Mouse (Mus musculus): ENCODE data around the gene Zfp385b.
A peak's percentile ranks its signal among the peaks of the same experiment; 100 is the strongest.

The Zfp385b gene

DNA sequence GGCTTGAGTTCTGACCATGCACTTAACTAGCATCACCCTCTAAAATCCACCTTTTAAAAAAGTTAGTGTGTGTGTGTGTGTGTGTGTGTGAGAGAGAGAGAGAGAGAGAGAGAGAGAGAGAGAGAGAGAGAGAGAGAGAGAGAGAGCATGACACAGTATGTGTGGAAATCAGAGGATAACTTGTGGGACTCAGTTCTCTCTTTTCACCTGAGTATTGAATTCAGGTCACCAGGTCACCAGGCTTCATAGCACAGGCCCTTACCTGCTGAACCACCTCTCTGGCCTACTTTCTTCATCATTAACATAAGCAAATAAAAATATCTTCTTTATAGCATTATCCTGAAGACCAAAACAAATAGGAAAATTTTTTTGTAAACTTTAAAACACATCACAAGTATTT lies at the start of gene Zfp385b:
Gene Zfp385b, minus strand, starts transcription at position 101 of the 400 bp plus-strand sequence.
- no peak for DNase-seq

GRCm38 (mm10) chr2:77863934-77864333 lies 44.5 kb upstream of the Zfp385b start:
- DNase-seq: no peak

- no peak for DNase-seq
These were observed 44.1 kb upstream of the Zfp385b start for GRCm38 (mm10) chr2:77863522-77863921.

- DNase-seq: no peak
These were observed 22.0 kb upstream of the Zfp385b start for GRCm38 (mm10) chr2:77841464-77841863.

GRCm38 (mm10) chr2:77839587-77839986 lies 20.1 kb upstream of the Zfp385b start:
- no peak for DNase-seq

DNA sequence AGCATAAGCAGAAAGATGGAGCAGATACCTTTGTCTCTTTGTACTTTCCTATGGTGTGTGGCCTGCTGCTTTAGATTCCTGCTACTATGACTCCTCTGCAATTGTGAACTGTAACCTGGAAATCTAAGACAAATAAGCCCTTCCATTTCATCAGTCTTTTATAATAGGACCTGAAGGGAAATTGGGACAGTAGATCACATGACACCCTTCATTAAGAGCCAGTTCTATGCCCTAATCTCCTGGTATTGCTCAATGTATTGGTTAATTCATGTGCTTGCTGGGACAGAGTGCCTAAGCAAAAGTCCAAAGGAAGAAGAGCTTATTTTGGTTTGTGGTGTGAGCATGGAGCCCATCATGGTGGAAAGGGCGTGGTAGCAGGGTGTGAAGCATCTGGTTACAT lies 19.2 kb upstream of the Zfp385b start:
- DNase-seq: no peak

DNA sequence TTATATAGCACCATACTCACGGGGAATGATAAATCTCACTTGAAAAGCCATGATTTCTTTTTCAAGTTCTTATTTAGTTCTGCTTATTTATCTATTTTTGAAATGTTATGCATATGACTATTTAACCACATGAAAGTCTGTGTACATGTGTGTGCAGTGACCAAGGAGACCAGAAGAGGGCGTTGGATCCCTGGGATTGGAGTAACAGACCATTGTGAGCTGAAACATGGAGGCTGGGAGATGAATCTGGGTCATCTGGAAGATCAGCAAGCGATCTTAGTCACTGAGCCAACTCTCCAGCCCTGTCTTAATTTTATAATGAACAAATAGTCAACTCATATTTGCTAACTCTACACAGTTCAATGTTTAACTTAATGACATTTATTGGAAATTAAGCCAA lies 16.3 kb upstream of the Zfp385b start:
- no peak for DNase-seq

- DNase-seq: no peak
These were observed 6.8 kb upstream of the Zfp385b start for GRCm38 (mm10) chr2:77826133-77826828.

DNA sequence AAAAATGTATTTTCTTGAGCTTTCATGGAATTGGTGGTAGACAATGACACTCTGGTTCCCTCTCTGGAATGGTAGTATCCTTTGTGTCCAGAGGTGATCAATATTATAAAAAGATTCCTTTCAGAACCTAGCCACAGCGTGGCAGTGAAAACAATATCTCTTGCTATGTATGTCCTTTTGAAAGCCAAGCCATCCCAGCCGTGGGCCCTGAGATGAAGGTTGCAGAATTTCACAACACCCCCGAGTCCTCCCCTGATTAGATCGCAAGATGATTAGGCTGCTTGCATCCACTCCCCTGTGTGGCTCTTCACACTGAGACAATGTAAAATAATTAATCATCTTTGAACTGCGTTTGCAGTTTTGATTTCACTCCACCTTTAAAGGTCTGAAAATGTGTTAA lies 3.6 kb upstream of the Zfp385b start:
- DNase-seq: no peak

- peak; percentile 15 for DNase-seq
These were observed 2.0 kb downstream of the Zfp385b start for GRCm38 (mm10) chr2:77817357-77817894.

GRCm38 (mm10) chr2:77816413-77817314 lies 2.8 kb downstream of the Zfp385b start:
- peak; percentile 36 for DNase-seq

DNA sequence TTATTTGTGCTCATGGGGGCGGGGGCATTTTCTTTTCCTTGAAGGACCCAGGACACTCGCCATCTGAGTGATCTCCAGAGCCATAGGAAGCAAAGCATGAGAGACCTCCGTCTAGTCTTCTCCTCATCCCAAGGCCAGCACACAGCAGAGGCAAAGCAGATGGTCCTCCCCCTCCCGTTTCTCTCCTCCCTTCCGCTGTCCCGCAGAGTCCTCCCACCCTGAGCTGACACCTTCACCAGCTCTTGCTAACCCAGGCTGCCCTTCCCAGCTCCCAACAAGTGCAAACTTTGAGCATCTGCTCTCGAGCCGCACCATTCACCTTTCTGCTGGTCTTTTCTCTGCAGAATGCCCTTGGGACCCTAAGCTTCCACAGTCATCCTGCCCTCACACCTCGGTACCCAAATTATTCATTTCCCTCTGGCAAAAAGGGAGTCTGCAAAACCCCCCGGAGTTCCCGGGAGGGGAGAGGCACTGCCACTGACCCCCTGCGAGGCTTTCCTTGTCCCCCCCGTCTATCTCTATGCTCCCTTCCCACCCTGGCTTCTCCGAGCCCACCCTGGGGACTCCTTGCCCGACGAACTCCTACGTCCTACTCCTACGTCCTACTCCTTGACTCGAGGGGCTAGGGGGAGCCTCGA lies 3.5 kb downstream of the Zfp385b start:
- DNase-seq: no peak

GRCm38 (mm10) chr2:77814896-77815295 lies 4.5 kb downstream of the Zfp385b start:
- DNase-seq: no peak

DNA sequence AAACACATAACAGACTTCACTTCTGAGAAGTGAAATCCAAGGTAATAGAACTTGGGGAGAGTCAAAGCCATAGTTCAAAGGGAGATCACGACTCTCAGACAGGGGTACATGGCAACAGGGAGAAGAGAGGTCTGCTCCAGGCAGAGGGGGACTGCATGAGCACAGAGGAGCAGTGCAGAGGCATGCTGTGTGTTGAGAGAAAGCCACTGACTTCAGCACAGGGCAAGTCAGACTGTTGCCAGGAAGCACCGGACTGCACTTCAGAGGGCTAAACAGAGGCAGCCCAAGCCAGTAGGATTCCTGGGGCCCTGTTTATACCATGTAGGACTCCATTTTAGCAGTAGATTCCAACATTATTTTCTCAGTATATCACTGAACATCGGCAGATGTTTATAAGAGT lies 6.4 kb downstream of the Zfp385b start:
- DNase-seq: no peak

- DNase-seq: no peak
These were observed 8.7 kb downstream of the Zfp385b start for GRCm38 (mm10) chr2:77810748-77811147.

DNA sequence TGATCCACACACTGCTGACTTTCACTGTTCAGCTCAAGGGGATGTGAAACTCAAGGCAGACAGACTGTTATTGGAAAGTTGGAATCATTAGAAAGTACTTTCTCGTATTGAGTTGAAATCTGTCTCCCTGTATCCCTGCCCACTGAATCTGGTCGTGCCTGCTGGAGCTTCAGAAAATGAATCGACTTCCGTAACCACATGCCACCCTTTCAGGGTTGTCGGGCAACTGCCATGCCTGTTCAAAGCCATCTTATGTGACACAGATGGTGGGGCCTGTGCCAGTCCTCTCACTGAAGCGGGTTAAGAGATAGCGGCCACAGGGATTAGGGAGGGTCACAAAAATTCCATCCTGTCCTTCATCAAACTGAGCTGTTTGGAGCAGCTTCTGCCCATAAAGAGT lies 14.7 kb downstream of the Zfp385b start:
- DNase-seq: no peak

DNA sequence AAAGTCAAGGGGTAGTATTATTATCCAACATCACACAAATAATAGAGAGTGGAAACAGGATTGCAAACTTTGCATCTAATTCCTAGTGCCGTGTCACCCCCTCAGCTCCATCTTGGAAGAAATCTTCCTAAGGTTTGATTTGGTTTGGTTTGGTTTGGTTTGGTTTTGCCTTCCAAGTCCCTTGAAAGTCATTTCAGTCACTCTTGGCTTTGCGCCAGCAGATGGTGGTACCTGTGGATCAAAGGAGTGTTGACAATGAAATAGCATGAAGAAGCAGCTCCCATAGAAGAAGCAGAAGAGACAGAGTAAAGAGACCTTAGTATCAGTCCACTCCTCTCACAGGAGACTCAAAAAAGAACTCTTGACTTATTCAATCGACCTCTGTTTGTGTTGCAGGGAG lies 17.1 kb downstream of the Zfp385b start:
- no peak for DNase-seq

GRCm38 (mm10) chr2:77801430-77801829 lies 18.0 kb downstream of the Zfp385b start:
- no peak for DNase-seq

DNA sequence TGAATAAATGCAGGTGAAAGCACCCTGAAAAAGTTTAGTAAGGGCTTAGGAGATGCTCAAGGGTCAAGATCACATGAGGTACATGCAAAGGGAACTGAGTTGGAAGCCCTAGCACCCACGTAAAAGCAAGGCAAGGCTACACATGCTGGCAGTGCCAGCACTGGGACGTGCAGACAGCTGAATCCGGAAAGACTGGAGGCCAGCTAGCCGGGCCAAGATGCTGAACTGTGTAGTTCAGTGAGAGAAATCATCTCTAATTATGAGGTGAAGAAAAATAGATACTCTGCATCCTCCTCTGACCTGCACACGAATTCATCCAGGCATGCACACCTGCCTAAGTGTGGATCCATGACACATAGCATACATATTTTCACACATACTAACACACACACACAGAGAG lies 18.4 kb downstream of the Zfp385b start:
- no peak for DNase-seq

- DNase-seq: no peak
These were observed 22.2 kb downstream of the Zfp385b start for GRCm38 (mm10) chr2:77797233-77797632.

GRCm38 (mm10) chr2:77795859-77796552 lies 23.4 kb downstream of the Zfp385b start:
- DNase-seq: peak; percentile 33

DNA sequence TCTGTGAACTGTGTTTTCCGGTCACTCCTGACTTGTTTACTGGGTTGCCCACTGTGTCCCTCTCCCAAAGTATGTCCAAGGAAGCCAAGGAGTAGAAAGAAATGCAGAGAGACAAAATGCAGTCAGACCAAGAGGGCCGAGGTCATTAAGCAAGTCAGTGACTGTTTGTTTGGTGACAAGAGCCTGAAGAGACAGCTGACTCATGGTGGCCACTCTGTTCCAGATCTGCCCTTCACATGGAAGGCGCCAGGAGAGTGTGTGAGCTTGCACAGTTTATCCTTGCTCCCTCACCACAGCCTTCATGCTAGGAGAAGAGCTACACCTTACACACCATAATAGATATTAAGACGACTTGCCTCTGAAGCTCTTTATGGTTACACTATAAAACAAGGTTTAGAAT lies 28.6 kb downstream of the Zfp385b start:
- DNase-seq: no peak

GRCm38 (mm10) chr2:77790295-77790694 lies 29.1 kb downstream of the Zfp385b start:
- no peak for DNase-seq
